Mouse (Mus musculus): ENCODE results near the gene Npas2. TPM values are rescaled to one million over a fixed set of nuclear protein-coding genes. Genes with fewer than 3 reads are reported as not detected.

Npas2 gene
- polyA plus RNA-seq (2012; rRNA removed) = 0.91 and 1.9 TPM in 2 replicates

- TF ChIP-seq CTCF (IDR thresholded peaks at IDR 0.05; ENCODE audit: extremely low read depth, insufficient read depth, insufficient read length, insufficient replicate concordance) (no peak), POLR2A (IDR thresholded peaks at IDR 0.05; ENCODE audit: low read depth, low read length) (no peak)
- H3K27ac ChIP-seq (ENCODE audit: insufficient read depth, low read length) = no peak within 1 kb of the TSS
- DNase-seq (ENCODE audit: low read depth in 1 of 2, low spot score in 2 of 2) = no peak
- 2% methylated on average over 55 of the region's 66 CpGs for WGBS
- peaks cover 3% of the 10 kb centered on the region; the same call in 1 of the 2 replicates for H3K4me1 ChIP-seq (ENCODE audit: control insufficient read depth, insufficient read depth, insufficient read length)
- peak within 1 kb of the TSS; percentile 51 for H3K4me3 ChIP-seq (ENCODE audit: extremely low read depth, insufficient read depth, insufficient read length)
- no peaks in the 10 kb centered on the region for H3K36me3 ChIP-seq (ENCODE audit: control insufficient read depth, insufficient read depth, low read length)
- peaks cover 23% of the 10 kb centered on the region for H3K27me3 ChIP-seq (ENCODE audit: control insufficient read depth, insufficient read depth, low read length)
Observed at GRCm38 (mm10) chr1:39192997-39193861, at the start of gene Npas2. Npas2 (plus strand) TSS chr1:39193731.

GRCm38 (mm10) chr1:39156778-39157177 lies 36.8 kb upstream of the Npas2 start:
- Histone ChIP-seq H3K4me3 (ENCODE audit: extremely low read depth, insufficient read depth, insufficient read length) (no peak overlapping the region), H3K4me1 (ENCODE audit: control insufficient read depth, insufficient read depth, insufficient read length) (no peaks in the 10 kb centered on the region), H3K27ac (ENCODE audit: insufficient read depth, low read length) (no peak overlapping the region), H3K27me3 (ENCODE audit: control insufficient read depth, insufficient read depth, low read length) (no peaks in the 10 kb centered on the region), H3K36me3 (ENCODE audit: control insufficient read depth, insufficient read depth, low read length) (no peaks in the 10 kb centered on the region)
- TF ChIP-seq CTCF (IDR thresholded peaks at IDR 0.05; ENCODE audit: extremely low read depth, insufficient read depth, insufficient read length, insufficient replicate concordance) = no peak
- no peak for TF ChIP-seq POLR2A (IDR thresholded peaks at IDR 0.05; ENCODE audit: low read depth, low read length)
- no peak for DNase-seq (ENCODE audit: low read depth in 1 of 2, low spot score in 2 of 2)
- 86% methylated on average over 4 of the region's 4 CpGs for WGBS

- no peak for DNase-seq (ENCODE audit: low read depth in 1 of 2, low spot score in 2 of 2)
Observed at GRCm38 (mm10) chr1:39160167-39160566, 33.4 kb upstream of the Npas2 start.

GRCm38 (mm10) chr1:39163077-39163476 lies 30.5 kb upstream of the Npas2 start:
- DNase-seq (ENCODE audit: low read depth in 1 of 2, low spot score in 2 of 2) = no peak
- TF ChIP-seq CTCF (IDR thresholded peaks at IDR 0.05; ENCODE audit: extremely low read depth, insufficient read depth, insufficient read length, insufficient replicate concordance) (no peak), POLR2A (IDR thresholded peaks at IDR 0.05; ENCODE audit: low read depth, low read length) (no peak)
- H3K27me3 ChIP-seq (ENCODE audit: control insufficient read depth, insufficient read depth, low read length) = no peaks in the 10 kb centered on the region
- no peak overlapping the region for H3K27ac ChIP-seq (ENCODE audit: insufficient read depth, low read length)
- no peaks in the 10 kb centered on the region for H3K36me3 ChIP-seq (ENCODE audit: control insufficient read depth, insufficient read depth, low read length)
- WGBS = 18% methylated on average over 1 of the region's 1 CpGs
- no peak overlapping the region for H3K4me3 ChIP-seq (ENCODE audit: extremely low read depth, insufficient read depth, insufficient read length)
- no peaks in the 10 kb centered on the region for H3K4me1 ChIP-seq (ENCODE audit: control insufficient read depth, insufficient read depth, insufficient read length)

More at GRCm38 (mm10) chr1:39160167-39160566, 33.4 kb upstream of the Npas2 start:
- no peaks in the 10 kb centered on the region for H3K4me1 ChIP-seq (ENCODE audit: control insufficient read depth, insufficient read depth, insufficient read length)
- WGBS = 91% methylated on average over 4 of the region's 4 CpGs
- TF ChIP-seq CTCF (IDR thresholded peaks at IDR 0.05; ENCODE audit: extremely low read depth, insufficient read depth, insufficient read length, insufficient replicate concordance) (no peak), POLR2A (IDR thresholded peaks at IDR 0.05; ENCODE audit: low read depth, low read length) (no peak)
- no peaks in the 10 kb centered on the region for H3K36me3 ChIP-seq (ENCODE audit: control insufficient read depth, insufficient read depth, low read length)
- H3K27ac ChIP-seq (ENCODE audit: insufficient read depth, low read length) = no peak overlapping the region
- H3K27me3 ChIP-seq (ENCODE audit: control insufficient read depth, insufficient read depth, low read length) = no peaks in the 10 kb centered on the region
- H3K4me3 ChIP-seq (ENCODE audit: extremely low read depth, insufficient read depth, insufficient read length) = no peak overlapping the region

GRCm38 (mm10) chr1:39176690-39177089 lies 16.8 kb upstream of the Npas2 start:
- Histone ChIP-seq H3K4me3 (ENCODE audit: extremely low read depth, insufficient read depth, insufficient read length) (no peak overlapping the region), H3K36me3 (ENCODE audit: control insufficient read depth, insufficient read depth, low read length) (no peaks in the 10 kb centered on the region)
- 92% methylated on average over 5 of the region's 5 CpGs for WGBS

GRCm38 (mm10) chr1:39177211-39177610 lies 16.3 kb upstream of the Npas2 start:
- Histone ChIP-seq H3K27ac (ENCODE audit: insufficient read depth, low read length) (no peak overlapping the region), H3K36me3 (ENCODE audit: control insufficient read depth, insufficient read depth, low read length) (no peaks in the 10 kb centered on the region), H3K4me1 (ENCODE audit: control insufficient read depth, insufficient read depth, insufficient read length) (no peaks in the 10 kb centered on the region), H3K27me3 (ENCODE audit: control insufficient read depth, insufficient read depth, low read length) (no peaks in the 10 kb centered on the region), H3K4me3 (ENCODE audit: extremely low read depth, insufficient read depth, insufficient read length) (no peak overlapping the region)
- WGBS = 97% methylated on average over 14 of the region's 14 CpGs
- TF ChIP-seq CTCF (IDR thresholded peaks at IDR 0.05; ENCODE audit: extremely low read depth, insufficient read depth, insufficient read length, insufficient replicate concordance) (no peak), POLR2A (IDR thresholded peaks at IDR 0.05; ENCODE audit: low read depth, low read length) (no peak)
- DNase-seq (ENCODE audit: low read depth in 1 of 2, low spot score in 2 of 2) = no peak

More at GRCm38 (mm10) chr1:39176690-39177089, 16.8 kb upstream of the Npas2 start:
- DNase-seq (ENCODE audit: low read depth in 1 of 2, low spot score in 2 of 2) = no peak
- Histone ChIP-seq H3K27me3 (ENCODE audit: control insufficient read depth, insufficient read depth, low read length) (no peaks in the 10 kb centered on the region), H3K4me1 (ENCODE audit: control insufficient read depth, insufficient read depth, insufficient read length) (no peaks in the 10 kb centered on the region), H3K27ac (ENCODE audit: insufficient read depth, low read length) (no peak overlapping the region)
- TF ChIP-seq POLR2A (IDR thresholded peaks at IDR 0.05; ENCODE audit: low read depth, low read length) = no peak
- no peak for TF ChIP-seq CTCF (IDR thresholded peaks at IDR 0.05; ENCODE audit: extremely low read depth, insufficient read depth, insufficient read length, insufficient replicate concordance)

GRCm38 (mm10) chr1:39179806-39180205 lies 13.7 kb upstream of the Npas2 start:
- Histone ChIP-seq H3K4me3 (ENCODE audit: extremely low read depth, insufficient read depth, insufficient read length) (no peak overlapping the region), H3K27me3 (ENCODE audit: control insufficient read depth, insufficient read depth, low read length) (no peaks in the 10 kb centered on the region), H3K4me1 (ENCODE audit: control insufficient read depth, insufficient read depth, insufficient read length) (no peaks in the 10 kb centered on the region), H3K36me3 (ENCODE audit: control insufficient read depth, insufficient read depth, low read length) (no peaks in the 10 kb centered on the region), H3K27ac (ENCODE audit: insufficient read depth, low read length) (no peak overlapping the region)
- WGBS = 94% methylated on average over 11 of the region's 11 CpGs
- no peak for TF ChIP-seq CTCF (IDR thresholded peaks at IDR 0.05; ENCODE audit: extremely low read depth, insufficient read depth, insufficient read length, insufficient replicate concordance)
- TF ChIP-seq POLR2A (IDR thresholded peaks at IDR 0.05; ENCODE audit: low read depth, low read length) = no peak
- no peak for DNase-seq (ENCODE audit: low read depth in 1 of 2, low spot score in 2 of 2)

All from spleen, adult 2 months (tissue).